Mouse (Mus musculus): ENCODE data around the gene Dcps.

Gene Dcps

GRCm38 (mm10) chr9:35108916-35109315, 66.9 kb downstream of the Dcps start:
- no peak for DNase-seq (ENCODE audit: low read depth)

- no peak for DNase-seq (ENCODE audit: low read depth)
Observed at GRCm38 (mm10) chr9:35108066-35108465, 67.8 kb downstream of the Dcps start.

DNA sequence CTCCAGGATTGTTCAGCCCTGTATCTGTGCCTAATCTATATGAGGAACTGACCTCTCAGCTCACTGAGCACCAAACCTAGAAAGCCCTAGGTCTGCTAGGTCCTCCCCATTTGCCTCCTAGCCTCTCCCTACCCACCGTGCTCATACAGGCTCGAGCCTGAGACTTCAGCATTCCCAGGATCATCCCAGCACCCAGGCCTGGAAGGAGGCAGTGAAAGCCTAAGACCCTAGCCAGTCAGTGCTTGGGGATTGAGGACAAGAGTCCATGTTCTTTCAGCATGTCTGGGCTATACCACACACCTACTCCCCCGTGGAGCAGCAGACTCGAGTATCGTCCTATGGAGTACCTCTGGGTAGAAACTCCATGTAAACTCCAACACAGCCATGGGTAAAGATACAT, 68.5 kb downstream of the Dcps start:
- no peak for DNase-seq (ENCODE audit: low read depth)

- no peak for DNase-seq (ENCODE audit: low read depth)
Observed at GRCm38 (mm10) chr9:35105884-35106880, 69.7 kb downstream of the Dcps start.

- DNase-seq (ENCODE audit: low read depth): no peak
Observed at GRCm38 (mm10) chr9:35105438-35105837, 70.4 kb downstream of the Dcps start.

DNA sequence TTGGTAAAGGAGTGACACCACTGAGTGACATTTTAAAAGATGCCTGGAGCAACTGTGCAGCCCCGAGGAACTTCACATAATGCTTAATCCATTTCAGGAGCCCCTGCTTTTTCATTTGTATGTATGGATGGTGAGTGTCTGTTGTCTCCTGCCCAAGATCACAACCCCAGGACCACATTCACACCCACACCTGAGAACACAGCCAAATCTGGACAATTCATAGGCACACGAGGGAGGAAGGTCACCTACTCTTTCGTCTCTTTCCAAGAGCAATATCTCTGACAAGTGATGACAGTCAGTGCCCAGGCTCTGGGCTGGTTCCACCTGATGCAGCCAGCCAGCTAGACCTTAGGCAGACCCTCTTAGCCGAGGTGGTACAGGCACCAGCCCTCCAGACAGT, 71.2 kb downstream of the Dcps start:
- DNase-seq (ENCODE audit: low read depth): no peak

DNA sequence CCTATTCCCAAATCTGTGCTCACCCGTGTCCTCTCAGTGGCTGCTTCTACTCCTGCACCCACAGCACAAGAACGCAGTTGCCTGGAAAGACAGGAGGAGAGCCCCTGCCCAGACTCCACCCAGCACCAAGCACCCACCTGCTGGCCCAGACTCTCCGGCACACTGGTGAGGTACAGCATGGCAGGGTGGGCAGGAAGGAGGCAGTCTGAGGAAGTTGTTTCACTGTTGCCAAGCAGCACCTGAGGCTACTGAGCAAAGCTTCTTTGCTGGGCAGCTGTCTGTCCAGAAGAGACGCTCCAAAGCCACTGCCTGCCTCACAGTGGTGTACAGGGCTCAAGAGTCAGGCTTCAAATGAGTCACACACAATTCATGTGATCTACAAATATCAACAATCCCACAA, 77.1 kb downstream of the Dcps start:
- no peak for DNase-seq (ENCODE audit: low read depth)

- DNase-seq (ENCODE audit: low read depth): no peak
Observed at GRCm38 (mm10) chr9:35097901-35098300, 78.0 kb downstream of the Dcps start.

- DNase-seq (ENCODE audit: low read depth): peak; percentile 71
Observed at GRCm38 (mm10) chr9:35095726-35096125, 80.1 kb downstream of the Dcps start.

DNA sequence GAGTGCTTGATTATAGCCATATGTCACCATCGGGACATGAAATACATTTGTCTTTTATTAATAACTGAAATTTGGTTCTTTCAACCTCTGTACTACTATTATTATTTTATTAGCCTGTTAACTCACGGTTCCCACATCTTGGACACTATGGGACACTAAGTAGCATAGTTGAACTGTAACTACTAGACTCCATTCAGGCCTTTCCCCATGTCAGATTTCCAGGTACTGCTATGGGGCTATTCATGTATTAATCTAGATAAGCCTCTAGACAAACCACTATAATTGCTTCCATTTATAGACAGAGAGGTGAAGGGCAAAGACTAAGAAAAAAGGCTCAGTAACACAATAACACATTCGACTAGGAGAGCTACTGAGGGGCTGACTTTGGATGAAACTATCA, 82.5 kb downstream of the Dcps start:
- DNase-seq (ENCODE audit: low read depth): no peak

GRCm38 (mm10) chr9:35092904-35093303, 83.0 kb downstream of the Dcps start:
- DNase-seq (ENCODE audit: low read depth): no peak
